Mouse (Mus musculus) midbrain, embryonic 12.5 days (tissue): ENCODE data around the gene Ptprg. TPM values are rescaled to one million over a fixed set of nuclear protein-coding genes. Genes with fewer than 3 reads are reported as not detected.

Source experiments
- ATAC-seq: fragments of 200-750 bp; cut with Nextera tagmentation; 2 replicates; pipeline ENCODE4 v1.8.0; 2017; ENCODE audit warnings: low read depth, moderate TSS enrichment, moderate library complexity; ENCODE audit not compliant: low FRiP score
- H3K27ac ChIP-seq: fragments of 300-500 bp; sonication (generic); replicated peaks from 2 replicates; pipeline ENCODE4 v1.5.1; 2016; ENCODE audit warnings: mild to moderate bottlenecking
- H3K27me3 ChIP-seq: fragments of 300-500 bp; sonication (generic); 2 replicates; pipeline ENCODE4 v1.6.1; 2016; ENCODE audit warnings: mild to moderate bottlenecking
- H3K36me3 ChIP-seq: fragments of 300-500 bp; sonication (generic); 2 replicates; pipeline ENCODE4 v1.6.1; 2016
- H3K4me1 ChIP-seq: fragments of 300-500 bp; sonication (generic); 2 replicates; pipeline ENCODE4 v1.6.1; 2016
- H3K4me2 ChIP-seq: fragments of 300-500 bp; sonication (generic); replicated peaks from 2 replicates; pipeline ENCODE4 v1.6.1; 2016; ENCODE audit warnings: mild to moderate bottlenecking, moderate library complexity
- H3K4me3 ChIP-seq: fragments of 300-500 bp; sonication (generic); 2 replicates; pipeline ENCODE4 v1.5.1; 2016; ENCODE audit warnings: mild to moderate bottlenecking
- H3K9ac ChIP-seq: fragments of 300-500 bp; sonication (generic); replicated peaks from 2 replicates; pipeline ENCODE4 v1.6.1; 2016; ENCODE audit warnings: mild to moderate bottlenecking, moderate library complexity
- H3K9me3 ChIP-seq: fragments of 300-500 bp; sonication (generic); 2 replicates; pipeline ENCODE4 v1.6.1; 2016; ENCODE audit warnings: mild to moderate bottlenecking
- WGBS: fragments of 180-500 bp; shearing (Covaris S2); methylation state at CpG from one replicate; pipeline ENCODE4 v1.1.7; 2016; 5-methylcytosine and 5-hydroxymethylcytosine counted together
- polyA plus RNA-seq: library from polyadenylated mRNA; unstranded; fragments of >200 nt; fragmentation: Nextera tagmentation; extraction: Ambion mirVana; gene quantifications from 2 replicates; pipeline ENCODE4 v1.2.1, GENCODE M21; 2016

Ptprg gene
- polyA plus RNA-seq, 1 experiment from 2014 or later = 47.4 TPM

GRCm38 (mm10) chr14:12079833-12080401 lies 526.6 kb downstream of the Ptprg start:
- H3K4me3 ChIP-seq = no peak overlapping the region
- 26% methylated on average over 4 of the region's 4 CpGs for WGBS
- H3K9ac ChIP-seq = no peak overlapping the region
- H3K9me3 ChIP-seq = no peaks in the 10 kb centered on the region
- H3K4me2 ChIP-seq = no peak overlapping the region
- ATAC-seq = 0 out of 2 replicates have a peak, but pooled peaks have one; percentile 25
- peaks cover 32% of the 10 kb centered on the region for H3K4me1 ChIP-seq
- H3K27ac ChIP-seq = no peak overlapping the region
- no peaks in the 10 kb centered on the region for H3K36me3 ChIP-seq
- no peaks in the 10 kb centered on the region for H3K27me3 ChIP-seq

- Histone ChIP-seq H3K27ac (peak overlapping the region; percentile 3), H3K9ac (no peak overlapping the region), H3K4me2 (no peak overlapping the region), H3K4me1 (peaks cover 46% of the 10 kb centered on the region), H3K27me3 (no peaks in the 10 kb centered on the region), H3K4me3 (no peak overlapping the region), H3K9me3 (no peaks in the 10 kb centered on the region), H3K36me3 (no peaks in the 10 kb centered on the region)
- peak; percentile 70 for ATAC-seq
- WGBS = 17% methylated on average over 6 of the region's 6 CpGs
These were observed 529.0 kb downstream of the Ptprg start for GRCm38 (mm10) chr14:12082131-12082921.

- Histone ChIP-seq H3K4me1 (peaks cover 46% of the 10 kb centered on the region), H3K36me3 (no peaks in the 10 kb centered on the region), H3K4me2 (no peak overlapping the region), H3K9ac (no peak overlapping the region), H3K4me3 (no peak overlapping the region), H3K27me3 (no peaks in the 10 kb centered on the region), H3K27ac (no peak overlapping the region), H3K9me3 (no peaks in the 10 kb centered on the region)
- ATAC-seq = no peak
- 27% methylated on average over 4 of the region's 4 CpGs for WGBS
These were observed 530.7 kb downstream of the Ptprg start for GRCm38 (mm10) chr14:12084076-12084475.

- Histone ChIP-seq H3K9ac (no peak overlapping the region), H3K36me3 (no peaks in the 10 kb centered on the region), H3K4me2 (no peak overlapping the region), H3K9me3 (no peaks in the 10 kb centered on the region), H3K4me1 (peaks cover 42% of the 10 kb centered on the region), H3K27ac (no peak overlapping the region), H3K4me3 (no peak overlapping the region), H3K27me3 (no peaks in the 10 kb centered on the region)
- 92% methylated on average over 4 of the region's 4 CpGs for WGBS
- no peak for ATAC-seq
These were observed 531.7 kb downstream of the Ptprg start for GRCm38 (mm10) chr14:12085078-12085477.

- no peaks in the 10 kb centered on the region for H3K36me3 ChIP-seq
- peaks cover 35% of the 10 kb centered on the region for H3K4me1 ChIP-seq
- H3K9ac ChIP-seq = no peak overlapping the region
- H3K4me3 ChIP-seq = no peak overlapping the region
- WGBS = 29% methylated on average over 5 of the region's 5 CpGs
- peak; percentile 9; the same call in 1 of the 2 replicates for ATAC-seq
- no peaks in the 10 kb centered on the region for H3K27me3 ChIP-seq
- no peak overlapping the region for H3K4me2 ChIP-seq
- no peaks in the 10 kb centered on the region for H3K9me3 ChIP-seq
- 0 out of 2 replicates have a peak overlapping the region, but pooled peaks have one; percentile 30 for H3K27ac ChIP-seq
These were observed 532.8 kb downstream of the Ptprg start for GRCm38 (mm10) chr14:12086167-12086566.

GRCm38 (mm10) chr14:12089954-12090353 lies 536.6 kb downstream of the Ptprg start:
- no peaks in the 10 kb centered on the region for H3K9me3 ChIP-seq
- ATAC-seq = no peak

GRCm38 (mm10) chr14:12091730-12092129 lies 538.4 kb downstream of the Ptprg start:
- no peak for ATAC-seq
- Histone ChIP-seq H3K4me2 (no peak overlapping the region), H3K9ac (no peak overlapping the region), H3K4me3 (no peak overlapping the region), H3K9me3 (no peaks in the 10 kb centered on the region), H3K27me3 (no peaks in the 10 kb centered on the region), H3K4me1 (peaks cover under 1% of the 10 kb centered on the region; the same call in 1 of the 2 replicates), H3K27ac (no peak overlapping the region), H3K36me3 (no peaks in the 10 kb centered on the region)
- 88% methylated on average over 3 of the region's 3 CpGs for WGBS

More at GRCm38 (mm10) chr14:12089954-12090353, 536.6 kb downstream of the Ptprg start:
- Histone ChIP-seq H3K4me1 (peaks cover 14% of the 10 kb centered on the region), H3K27me3 (no peaks in the 10 kb centered on the region), H3K4me2 (no peak overlapping the region), H3K9ac (no peak overlapping the region), H3K27ac (no peak overlapping the region), H3K36me3 (no peaks in the 10 kb centered on the region), H3K4me3 (no peak overlapping the region)

- H3K4me2 ChIP-seq = no peak overlapping the region
- no peaks in the 10 kb centered on the region for H3K9me3 ChIP-seq
- ATAC-seq = no peak
- H3K27me3 ChIP-seq = no peaks in the 10 kb centered on the region
- no peaks in the 10 kb centered on the region for H3K36me3 ChIP-seq
- no peak overlapping the region for H3K4me3 ChIP-seq
- no peak overlapping the region for H3K27ac ChIP-seq
- no peaks in the 10 kb centered on the region for H3K4me1 ChIP-seq
- WGBS = 79% methylated on average over 12 of the region's 12 CpGs
- no peak overlapping the region for H3K9ac ChIP-seq
These were observed 546.3 kb downstream of the Ptprg start for GRCm38 (mm10) chr14:12099390-12100333.

- whole genome bisulfite sequencing = 85% methylated on average over 11 of the region's 11 CpGs
- H3K4me2 ChIP-seq = no peak overlapping the region
- no peak for ATAC-seq
- no peaks in the 10 kb centered on the region for H3K36me3 ChIP-seq
- H3K9me3 ChIP-seq = no peaks in the 10 kb centered on the region
- H3K9ac ChIP-seq = no peak overlapping the region
- no peak overlapping the region for H3K4me3 ChIP-seq
- no peaks in the 10 kb centered on the region for H3K27me3 ChIP-seq
- H3K27ac ChIP-seq = no peak overlapping the region
- no peaks in the 10 kb centered on the region for H3K4me1 ChIP-seq
These were observed 549.3 kb downstream of the Ptprg start for GRCm38 (mm10) chr14:12102389-12103325.

GRCm38 (mm10) chr14:12104297-12105155 lies 551.2 kb downstream of the Ptprg start:
- H3K4me1 ChIP-seq = no peaks in the 10 kb centered on the region
- no peaks in the 10 kb centered on the region for H3K36me3 ChIP-seq
- WGBS = 88% methylated on average over 12 of the region's 12 CpGs
- no peaks in the 10 kb centered on the region for H3K9me3 ChIP-seq
- no peak for ATAC-seq
- H3K4me2 ChIP-seq = no peak overlapping the region
- no peak overlapping the region for H3K9ac ChIP-seq
- H3K4me3 ChIP-seq = no peak overlapping the region
- no peaks in the 10 kb centered on the region for H3K27me3 ChIP-seq
- no peak overlapping the region for H3K27ac ChIP-seq
